Mouse (Mus musculus) neural tube, embryonic 12.5 days (tissue): ENCODE data around the gene Med20. TPM values are rescaled to one million over a fixed set of nuclear protein-coding genes. Genes with fewer than 3 reads are reported as not detected.
"Not testable (repeated sequence)": the region's sequence is repeated elsewhere in the genome, so short reads cannot be mapped to it uniquely, and the experiment has no call there.

Experiments
- ATAC-seq: fragments of 200-750 bp; cut with Nextera tagmentation; 2 replicates; pipeline ENCODE4 v1.8.0; 2017; ENCODE audit warnings: low read depth, mild to moderate bottlenecking, moderate TSS enrichment, moderate library complexity; ENCODE audit not compliant: low FRiP score
- H3K27ac ChIP-seq: fragments of 300-500 bp; sonication (generic); 2 replicates; pipeline ENCODE4 v1.5.1; 2016
- H3K27me3 ChIP-seq: fragments of 300-500 bp; sonication (generic); replicated peaks from 2 replicates; pipeline ENCODE4 v1.6.1; 2016; ENCODE audit warnings: mild to moderate bottlenecking
- H3K36me3 ChIP-seq: fragments of 300-500 bp; sonication (generic); 2 replicates; pipeline ENCODE4 v1.6.1; 2016; ENCODE audit warnings: mild to moderate bottlenecking
- H3K4me1 ChIP-seq: fragments of 300-500 bp; sonication (generic); 2 replicates; pipeline ENCODE4 v1.6.1; 2016
- H3K4me2 ChIP-seq: fragments of 300-500 bp; sonication (generic); replicated peaks from 2 replicates; pipeline ENCODE4 v1.6.1; 2016; ENCODE audit warnings: mild to moderate bottlenecking
- H3K4me3 ChIP-seq: fragments of 300-500 bp; sonication (generic); 2 replicates; pipeline ENCODE4 v1.5.1; 2016
- H3K9ac ChIP-seq: fragments of 300-500 bp; sonication (generic); 2 replicates; pipeline ENCODE4 v1.6.1; 2016; ENCODE audit warnings: mild to moderate bottlenecking
- H3K9me3 ChIP-seq: fragments of 300-500 bp; sonication (generic); 2 replicates; pipeline ENCODE4 v1.6.1; 2016; ENCODE audit warnings: mild to moderate bottlenecking
- WGBS: fragments of 180-500 bp; shearing (Covaris S2); methylation state at CpG from one replicate; pipeline ENCODE4 v1.1.7; 2016; 5-methylcytosine and 5-hydroxymethylcytosine counted together
- polyA plus RNA-seq: library from polyadenylated mRNA; unstranded; fragments of >200 nt; fragmentation: Nextera tagmentation; extraction: Ambion mirVana; gene quantifications from 2 replicates; pipeline ENCODE4 v1.2.1, GENCODE M21; 2016

Gene Med20
- polyA plus RNA-seq, 1 experiment from 2014 or later = 41.6 TPM

DNA sequence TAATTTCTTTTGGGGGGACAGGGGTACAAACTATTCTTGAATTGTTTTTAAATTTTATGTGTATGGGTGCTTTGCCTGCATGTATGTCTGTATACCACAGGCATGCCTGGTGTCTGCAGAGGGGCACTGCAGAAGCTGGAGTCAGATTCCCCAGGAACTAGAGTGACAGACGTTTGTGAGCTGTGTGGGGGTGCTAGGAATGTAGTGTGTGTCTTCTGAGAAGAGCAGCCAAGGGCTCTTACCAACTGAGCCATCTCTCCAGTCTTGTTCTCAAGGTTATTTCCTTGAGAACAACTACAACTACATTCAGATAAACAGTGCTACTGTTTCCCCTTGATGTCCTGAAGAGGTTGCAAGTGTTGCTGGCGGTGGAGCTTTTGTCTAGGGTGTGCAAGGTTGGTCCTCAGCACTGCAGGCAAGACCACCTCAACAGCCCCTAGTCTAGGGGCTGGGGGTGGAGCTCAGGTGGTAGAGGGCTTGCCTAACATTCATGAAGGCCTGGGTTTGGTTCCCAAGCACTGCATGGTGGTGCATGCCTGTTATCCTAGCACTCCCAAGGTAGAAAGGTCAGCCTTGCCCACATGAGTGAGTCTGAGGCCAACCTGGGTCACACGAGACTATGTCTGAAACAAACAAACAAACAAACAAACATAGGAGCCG is 20.9 kb downstream of the Med20 start:
- H3K4me1 ChIP-seq = peaks cover 32% of the 10 kb centered on the region
- H3K27me3 ChIP-seq = no peaks in the 10 kb centered on the region
- no peaks in the 10 kb centered on the region for H3K9me3 ChIP-seq
- H3K27ac ChIP-seq = no peak overlapping the region
- no peak for ATAC-seq
- WGBS = 71% methylated on average over 4 of the region's 4 CpGs
- peak overlapping the region; percentile 22 for H3K4me2 ChIP-seq
- no peak overlapping the region for H3K4me3 ChIP-seq
- peaks cover 5% of the 10 kb centered on the region; the same call in 1 of the 2 replicates for H3K36me3 ChIP-seq
- 0 out of 2 replicates have a peak overlapping the region, but pooled peaks have one; percentile 5 for H3K9ac ChIP-seq

DNA sequence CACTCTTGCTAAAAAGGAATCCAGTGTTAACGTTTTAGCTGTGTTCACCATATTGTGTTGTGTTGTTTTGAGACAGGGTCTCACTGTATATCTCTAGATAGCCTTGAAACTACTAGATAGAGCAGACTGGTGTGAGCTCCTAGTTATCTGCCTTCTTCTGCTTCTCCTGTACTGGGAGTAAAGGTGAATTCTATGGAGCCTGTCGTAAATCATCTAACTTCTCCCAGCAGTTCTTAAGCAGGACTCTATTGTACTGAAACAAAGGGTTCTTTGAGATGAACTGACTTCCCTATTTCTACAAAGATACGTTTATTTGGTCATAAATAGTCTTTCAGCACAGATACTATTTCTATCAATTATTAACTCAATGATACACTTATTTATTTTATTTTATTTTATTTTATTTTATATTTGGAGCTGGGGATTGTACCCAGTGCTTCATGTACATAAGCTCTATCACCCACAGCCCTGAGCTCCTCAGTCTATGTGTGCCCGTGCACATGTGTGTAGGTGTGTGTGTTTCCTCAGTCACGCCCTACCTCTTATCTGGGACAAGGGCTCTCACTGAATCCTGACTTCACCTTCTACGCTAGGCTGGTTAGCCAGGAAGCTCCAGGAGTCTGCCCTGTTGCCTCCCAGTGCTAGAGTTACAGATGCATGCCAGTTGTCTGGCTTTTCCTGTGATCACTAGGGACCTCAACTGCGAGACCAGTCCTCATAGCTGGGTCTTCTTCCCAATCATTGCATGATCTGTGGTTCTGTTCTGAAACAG is 22.8 kb downstream of the Med20 start:
- no peaks in the 10 kb centered on the region for H3K27me3 ChIP-seq
- no peak for ATAC-seq
- no peak overlapping the region for H3K27ac ChIP-seq
- H3K4me1 ChIP-seq = peaks cover 25% of the 10 kb centered on the region
- H3K4me3 ChIP-seq = no peak overlapping the region
- H3K4me2 ChIP-seq = no peak overlapping the region
- no peaks in the 10 kb centered on the region for H3K9me3 ChIP-seq
- 76% methylated on average over 7 of the region's 7 CpGs for WGBS
- peaks cover 5% of the 10 kb centered on the region; the same call in 1 of the 2 replicates for H3K36me3 ChIP-seq
- H3K9ac ChIP-seq = no peak overlapping the region

DNA sequence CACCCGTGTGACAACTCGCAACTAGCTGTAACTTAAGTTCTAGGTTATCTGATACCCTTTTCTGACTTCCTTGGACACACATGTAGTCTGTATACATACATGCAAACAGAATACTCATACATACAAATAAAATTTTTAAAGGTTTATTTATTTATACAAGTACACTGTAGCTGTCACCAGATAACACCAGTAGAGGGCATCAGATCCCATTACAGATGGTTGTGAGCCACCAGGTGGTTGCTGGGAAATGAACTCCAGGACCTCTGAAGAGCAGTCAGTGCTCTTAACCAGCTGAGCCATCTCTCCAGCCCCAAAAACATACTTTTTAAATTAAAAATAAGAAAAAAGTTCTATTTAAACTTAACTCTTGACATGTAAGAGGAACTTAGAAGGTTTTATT is 31.6 kb downstream of the Med20 start:
- Histone ChIP-seq H3K9ac (no peak overlapping the region), H3K9me3 (no peaks in the 10 kb centered on the region), H3K4me3 (no peak overlapping the region), H3K36me3 (no peaks in the 10 kb centered on the region), H3K27me3 (no peaks in the 10 kb centered on the region), H3K27ac (no peak overlapping the region), H3K4me2 (no peak overlapping the region), H3K4me1 (no peaks in the 10 kb centered on the region; the same call in 1 of the 2 replicates)
- 82% methylated on average over 2 of the region's 2 CpGs for WGBS
- no peak for ATAC-seq

DNA sequence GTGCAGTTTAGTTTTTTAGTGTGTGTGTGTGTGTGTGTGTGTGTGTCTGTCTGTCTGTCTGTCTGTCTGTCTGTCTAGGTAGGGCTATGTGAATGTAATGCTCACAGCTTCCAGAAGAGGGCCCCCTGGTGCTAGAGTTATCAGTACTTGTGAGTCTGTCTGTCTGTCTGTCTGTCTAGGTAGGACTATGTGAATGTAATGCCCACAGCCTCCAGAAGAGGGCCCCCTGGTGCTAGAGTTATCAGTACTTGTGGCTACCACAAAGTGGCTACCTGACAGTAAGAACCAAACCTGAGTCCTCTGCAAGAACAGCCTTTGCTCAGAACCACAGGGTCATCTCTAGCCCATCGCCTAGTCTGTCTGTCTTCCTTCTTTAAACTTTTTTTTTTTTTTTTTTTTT is 35.3 kb downstream of the Med20 start:
- no peaks in the 10 kb centered on the region for H3K9me3 ChIP-seq
- H3K27ac ChIP-seq = no peak overlapping the region
- H3K4me1 ChIP-seq = no peaks in the 10 kb centered on the region; the same call in 1 of the 2 replicates
- ATAC-seq = no peak
- no peaks in the 10 kb centered on the region for H3K27me3 ChIP-seq
- no peak overlapping the region for H3K4me3 ChIP-seq
- H3K9ac ChIP-seq = no peak overlapping the region
- 60% methylated on average over 1 of the region's 1 CpGs for WGBS
- no peaks in the 10 kb centered on the region for H3K36me3 ChIP-seq
- H3K4me2 ChIP-seq = no peak overlapping the region

DNA sequence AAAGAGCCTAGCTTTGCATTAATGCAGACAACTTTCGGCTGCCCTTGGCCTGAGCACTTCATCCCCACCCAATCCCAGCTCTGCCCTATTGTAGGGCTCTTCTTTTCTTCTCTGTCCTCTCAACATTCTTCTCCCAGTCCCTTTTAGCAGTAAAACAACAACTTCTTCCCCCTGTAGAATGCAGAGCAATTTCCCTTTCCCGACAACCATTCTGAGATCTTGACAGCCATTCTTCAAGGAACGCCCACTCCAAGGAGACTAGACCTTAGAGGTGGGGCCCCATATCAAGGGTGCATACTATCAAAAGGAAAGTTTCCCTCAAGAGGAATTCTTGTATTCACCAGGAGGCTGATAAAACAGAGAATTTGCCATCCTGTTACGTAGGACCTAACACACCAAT is 37.6 kb downstream of the Med20 start:
- Histone ChIP-seq H3K9me3 (no peaks in the 10 kb centered on the region), H3K4me1 (no peaks in the 10 kb centered on the region; the same call in 1 of the 2 replicates), H3K27ac (no peak overlapping the region), H3K27me3 (no peaks in the 10 kb centered on the region), H3K36me3 (peaks cover 6% of the 10 kb centered on the region; the same call in 1 of the 2 replicates), H3K4me3 (no peak overlapping the region), H3K9ac (no peak overlapping the region), H3K4me2 (no peak overlapping the region)
- WGBS = 24% methylated on average over 4 of the region's 4 CpGs
- 0 out of 2 replicates have a peak, but pooled peaks have one; percentile 17 for ATAC-seq

DNA sequence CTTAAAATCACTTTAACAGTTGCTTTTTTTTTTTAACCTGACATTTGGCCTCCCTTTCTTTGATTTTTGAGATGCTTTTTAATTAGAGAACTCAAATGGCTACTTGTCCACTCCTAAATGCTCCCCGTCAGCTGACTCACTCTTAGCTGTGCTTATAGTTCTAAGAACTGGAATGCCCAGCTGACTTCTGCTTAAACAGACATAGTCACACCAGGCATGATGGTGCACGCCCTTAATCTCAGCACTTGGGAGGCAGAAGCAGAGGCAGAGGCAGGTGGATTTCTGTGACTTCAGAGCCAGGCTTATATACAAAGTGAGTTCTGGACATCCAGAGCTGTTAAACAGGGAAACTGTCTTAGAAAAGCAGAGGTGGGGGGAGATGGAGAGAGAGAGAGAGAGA is 40.6 kb downstream of the Med20 start:
- WGBS = 77% methylated on average over 2 of the region's 2 CpGs
- ATAC-seq = no peak

DNA sequence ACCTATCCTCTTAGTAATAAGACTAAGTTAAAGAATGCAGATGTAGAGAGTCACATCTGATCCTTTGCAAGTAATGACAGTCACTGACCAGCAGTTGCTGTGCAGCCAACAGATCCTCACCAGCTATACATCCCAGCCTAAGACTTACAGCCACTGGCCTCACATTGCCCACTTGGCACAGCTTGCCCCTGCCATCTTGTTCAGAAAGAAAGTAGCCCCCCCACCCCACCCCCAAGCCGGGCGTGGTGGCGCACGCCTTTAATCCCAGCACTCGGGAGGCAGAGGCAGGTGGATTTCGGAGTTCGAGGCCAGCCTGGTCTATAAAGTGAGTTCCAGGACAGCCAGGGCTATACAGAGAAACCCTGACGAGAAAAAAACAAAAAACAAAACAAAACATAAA is 43.0 kb downstream of the Med20 start:
- H3K4me1 ChIP-seq, H3K4me2 ChIP-seq, H3K27me3 ChIP-seq, H3K9ac ChIP-seq, ATAC-seq, H3K9me3 ChIP-seq, H3K27ac ChIP-seq, H3K36me3 ChIP-seq, H3K4me3 ChIP-seq: not testable (repeated sequence)
- 92% methylated on average over 8 of the region's 8 CpGs for WGBS

More for the DNA sequence above, 40.6 kb downstream of the Med20 start:
- H3K9me3 ChIP-seq = no peaks in the 10 kb centered on the region
- H3K27me3 ChIP-seq = no peaks in the 10 kb centered on the region
- no peak overlapping the region for H3K27ac ChIP-seq
- no peaks in the 10 kb centered on the region; the same call in 1 of the 2 replicates for H3K4me1 ChIP-seq
- H3K9ac ChIP-seq = no peak overlapping the region
- H3K36me3 ChIP-seq = peaks cover 6% of the 10 kb centered on the region; the same call in 1 of the 2 replicates
- H3K4me3 ChIP-seq = no peak overlapping the region
- no peak overlapping the region for H3K4me2 ChIP-seq

DNA sequence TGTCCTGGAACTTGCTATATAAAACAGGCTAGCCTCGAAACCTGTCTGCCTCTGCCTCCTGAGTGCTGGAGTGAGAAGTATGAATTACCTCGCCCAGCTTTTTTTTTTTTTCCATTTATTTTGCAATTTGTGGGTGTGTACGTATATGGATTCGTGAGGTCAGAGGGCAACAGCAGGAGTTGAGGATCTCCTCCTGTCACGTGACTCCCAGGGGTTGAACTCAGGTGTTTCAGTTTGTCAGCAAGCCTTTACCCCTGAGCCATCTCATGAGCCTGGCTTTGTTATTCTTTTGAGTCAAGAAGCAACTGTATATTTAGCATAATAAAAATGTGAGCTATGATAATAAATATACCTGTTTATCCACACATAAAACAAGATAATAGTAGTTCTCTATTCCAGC is 44.3 kb downstream of the Med20 start:
- 88% methylated on average over 5 of the region's 5 CpGs for WGBS
- H3K4me1 ChIP-seq = no peaks in the 10 kb centered on the region

DNA sequence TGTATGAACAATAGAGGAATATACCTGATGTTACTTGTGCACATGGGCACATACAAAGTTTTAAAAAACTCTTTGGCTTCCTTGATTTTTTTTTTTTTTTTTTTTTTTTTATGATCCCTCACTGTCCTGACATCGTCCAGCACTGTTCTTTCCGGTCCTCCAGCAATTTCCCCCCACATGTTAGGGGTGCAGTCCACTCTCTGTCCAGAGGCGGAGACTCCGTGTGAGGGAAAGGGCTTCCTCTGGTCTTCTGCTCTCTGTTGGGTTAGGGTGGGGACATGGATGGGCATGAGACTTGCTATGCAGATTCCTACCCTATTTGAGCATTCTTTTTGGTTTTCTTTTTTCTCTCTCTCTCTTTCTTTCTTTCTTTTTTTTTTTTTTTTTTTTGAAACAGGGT is 46.5 kb downstream of the Med20 start:
- Histone ChIP-seq H3K4me2 (no peak overlapping the region), H3K27ac (no peak overlapping the region), H3K4me3 (no peak overlapping the region), H3K9me3 (no peaks in the 10 kb centered on the region), H3K4me1 (no peaks in the 10 kb centered on the region; the same call in 1 of the 2 replicates), H3K27me3 (no peaks in the 10 kb centered on the region), H3K36me3 (peaks cover 9% of the 10 kb centered on the region; the same call in 1 of the 2 replicates), H3K9ac (no peak overlapping the region)
- WGBS = 82% methylated on average over 4 of the region's 4 CpGs
- ATAC-seq = no peak

More for the DNA sequence above, 44.3 kb downstream of the Med20 start:
- Histone ChIP-seq H3K27me3 (no peaks in the 10 kb centered on the region), H3K27ac (no peak overlapping the region), H3K9me3 (no peaks in the 10 kb centered on the region), H3K9ac (no peak overlapping the region), H3K4me2 (no peak overlapping the region), H3K4me3 (no peak overlapping the region), H3K36me3 (peaks cover 9% of the 10 kb centered on the region; the same call in 1 of the 2 replicates)
- no peak for ATAC-seq

DNA sequence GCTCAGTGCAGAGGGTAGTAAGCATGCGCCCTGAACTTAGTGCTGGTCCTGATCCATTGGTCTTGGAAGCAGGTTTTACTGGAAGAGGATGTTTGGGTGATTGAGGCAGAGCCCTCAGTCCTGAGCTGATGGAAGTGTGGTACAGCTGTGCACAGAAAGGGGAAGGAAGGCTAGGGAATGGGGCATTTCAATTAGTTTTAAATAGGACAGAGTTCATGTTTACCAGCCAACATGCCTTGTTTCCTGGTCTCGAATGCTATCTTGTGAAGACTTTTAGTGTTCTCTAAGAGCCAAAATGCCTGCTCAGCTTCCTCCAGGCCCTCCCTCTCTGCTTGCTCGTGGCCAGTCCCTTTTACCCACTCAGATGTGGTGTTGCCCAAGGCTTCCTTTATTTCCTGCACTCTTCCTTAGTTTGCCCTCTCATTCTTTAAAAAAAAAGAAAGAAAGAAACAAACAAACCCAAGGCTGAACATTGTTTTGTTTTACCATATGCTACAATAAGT is 47.4 kb downstream of the Med20 start:
- Histone ChIP-seq H3K36me3 (peaks cover 4% of the 10 kb centered on the region; the same call in 1 of the 2 replicates), H3K4me1 (peaks cover 6% of the 10 kb centered on the region; the same call in 1 of the 2 replicates), H3K4me3 (no peak overlapping the region), H3K27me3 (no peaks in the 10 kb centered on the region), H3K9ac (no peak overlapping the region), H3K27ac (no peak overlapping the region), H3K9me3 (no peaks in the 10 kb centered on the region), H3K4me2 (no peak overlapping the region)
- ATAC-seq = no peak
- 92% methylated on average over 3 of the region's 3 CpGs for WGBS

DNA sequence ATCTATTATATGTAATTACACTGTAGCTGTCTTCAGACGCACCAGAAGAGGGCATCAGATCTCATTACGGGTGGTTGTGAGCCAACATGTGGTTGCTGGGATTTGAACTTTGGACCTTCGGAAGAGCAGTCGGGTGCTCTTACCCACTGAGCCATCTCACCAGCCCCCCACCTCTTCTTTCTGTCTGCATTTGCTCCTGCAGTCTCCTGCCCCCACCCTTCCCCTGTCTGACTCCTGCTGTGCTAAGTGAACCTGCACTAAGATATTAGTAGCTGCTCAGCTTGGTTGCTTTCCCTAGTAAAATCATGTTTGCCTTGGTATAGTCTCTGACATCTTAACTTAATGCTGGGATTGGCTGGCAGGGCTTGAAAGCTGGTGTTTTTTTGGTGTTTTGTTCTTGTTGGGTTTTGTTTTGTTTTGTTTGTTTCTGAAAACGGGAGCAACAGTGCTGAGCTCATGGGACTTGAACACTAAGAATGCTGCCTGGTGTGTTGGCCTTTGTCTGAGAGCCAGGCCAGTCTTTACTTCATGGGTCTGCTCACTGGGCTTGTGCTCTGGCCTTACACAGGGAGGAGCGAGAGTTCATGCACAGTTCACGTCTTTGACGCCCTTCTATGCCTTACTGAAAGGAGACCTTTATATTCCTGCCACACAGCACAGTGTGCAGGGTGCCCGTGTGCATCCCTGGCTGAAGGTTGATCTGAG is 51.8 kb downstream of the Med20 start:
- Histone ChIP-seq H3K27me3 (no peaks in the 10 kb centered on the region), H3K4me1 (peaks cover 10% of the 10 kb centered on the region; the same call in 1 of the 2 replicates), H3K9ac (no peak overlapping the region), H3K9me3 (no peaks in the 10 kb centered on the region), H3K36me3 (peaks cover 3% of the 10 kb centered on the region), H3K4me3 (no peak overlapping the region), H3K27ac (0 out of 2 replicates have a peak overlapping the region, but pooled peaks have one; percentile 37), H3K4me2 (no peak overlapping the region)
- peak; percentile 94 for ATAC-seq
- 17% methylated on average over 9 of the region's 9 CpGs for WGBS

DNA sequence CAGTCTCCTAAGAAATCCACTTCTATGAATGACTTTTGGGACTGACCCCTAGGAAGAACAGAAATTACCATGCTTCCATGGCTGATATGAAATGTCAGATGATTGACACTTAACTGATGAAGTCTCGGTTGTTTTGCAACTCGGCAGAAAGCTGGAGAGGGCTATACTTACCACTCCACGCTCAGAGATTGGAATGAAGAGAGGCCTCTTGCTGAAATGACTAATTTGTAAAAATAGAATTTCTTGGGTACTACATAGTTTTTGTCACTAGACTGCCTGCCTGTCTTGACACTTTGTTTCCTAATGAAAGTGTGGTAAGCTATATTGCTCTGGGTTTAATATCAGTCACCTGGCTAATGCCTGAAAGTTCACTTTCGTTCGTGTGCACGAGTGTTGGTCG is 53.1 kb downstream of the Med20 start:
- WGBS = 88% methylated on average over 7 of the region's 7 CpGs
- H3K27me3 ChIP-seq = no peaks in the 10 kb centered on the region

More for the DNA sequence above, 53.1 kb downstream of the Med20 start:
- no peak overlapping the region for H3K4me2 ChIP-seq
- no peak for ATAC-seq
- H3K4me1 ChIP-seq = peaks cover 10% of the 10 kb centered on the region; the same call in 1 of the 2 replicates
- H3K36me3 ChIP-seq = peaks cover 3% of the 10 kb centered on the region
- H3K4me3 ChIP-seq = no peak overlapping the region
- no peak overlapping the region for H3K9ac ChIP-seq
- no peak overlapping the region for H3K27ac ChIP-seq
- H3K9me3 ChIP-seq = no peaks in the 10 kb centered on the region
